Mouse (Mus musculus) bone marrow, adult 2 months (tissue): ENCODE results near the gene Dpf1. TPM values are rescaled to one million over a fixed set of nuclear protein-coding genes. Genes with fewer than 3 reads are reported as not detected.

Source experiments
- H3K27ac ChIP-seq: fragments of 200-500 bp; 2 replicates; pipeline ENCODE4 v1.5.1; 2012; ENCODE audit warnings: low read depth, mild to moderate bottlenecking, control low read depth, inconsistent platforms, low read length; ENCODE audit not compliant: control insufficient read depth, poor library complexity, insufficient read depth
- H3K4me1 ChIP-seq: fragments of 200-500 bp; 2 replicates; pipeline ENCODE4 v1.6.1; 2011; ENCODE audit warnings: low read length; ENCODE audit not compliant: control insufficient read depth, insufficient read depth
- H3K4me3 ChIP-seq: fragments of 200-500 bp; replicated peaks from 2 replicates; pipeline ENCODE3; 2011; ENCODE audit warnings: mild to moderate bottlenecking, low read depth, low read length, control low read depth; ENCODE audit not compliant: control insufficient read depth
- CTCF ChIP-seq: fragments of 200-500 bp; IDR thresholded peaks from 2 replicates; pipeline ENCODE4 v1.5.1; 2011; ENCODE audit warnings: low read length, control low read depth; ENCODE audit not compliant: control insufficient read depth, insufficient read depth
- POLR2A ChIP-seq: fragments of 200-500 bp; IDR thresholded peaks from 2 replicates; pipeline ENCODE4 v1.6.1; 2011; ENCODE audit warnings: low read depth, mild to moderate bottlenecking, control low read depth, low read length, borderline replicate concordance; ENCODE audit not compliant: control insufficient read depth
- WGBS: fragments of 180-500 bp; shearing (Covaris S2); methylation state at CpG from one replicate; pipeline ENCODE4 v1.1.7; 2018; 5-methylcytosine and 5-hydroxymethylcytosine counted together
- polyA plus RNA-seq: library from polyadenylated mRNA; stranded (reverse); fragments of >200 nt; gene quantifications from 2 replicates; pipeline ENCODE4 v1.2.4, GENCODE M21; 2011; ENCODE audit warnings: low replicate concordance; ENCODE audit not compliant: missing spikeins, insufficient read depth, insufficient read length

Gene Dpf1
- polyA plus RNA-seq, 1 experiment = 1.5 TPM

DNA sequence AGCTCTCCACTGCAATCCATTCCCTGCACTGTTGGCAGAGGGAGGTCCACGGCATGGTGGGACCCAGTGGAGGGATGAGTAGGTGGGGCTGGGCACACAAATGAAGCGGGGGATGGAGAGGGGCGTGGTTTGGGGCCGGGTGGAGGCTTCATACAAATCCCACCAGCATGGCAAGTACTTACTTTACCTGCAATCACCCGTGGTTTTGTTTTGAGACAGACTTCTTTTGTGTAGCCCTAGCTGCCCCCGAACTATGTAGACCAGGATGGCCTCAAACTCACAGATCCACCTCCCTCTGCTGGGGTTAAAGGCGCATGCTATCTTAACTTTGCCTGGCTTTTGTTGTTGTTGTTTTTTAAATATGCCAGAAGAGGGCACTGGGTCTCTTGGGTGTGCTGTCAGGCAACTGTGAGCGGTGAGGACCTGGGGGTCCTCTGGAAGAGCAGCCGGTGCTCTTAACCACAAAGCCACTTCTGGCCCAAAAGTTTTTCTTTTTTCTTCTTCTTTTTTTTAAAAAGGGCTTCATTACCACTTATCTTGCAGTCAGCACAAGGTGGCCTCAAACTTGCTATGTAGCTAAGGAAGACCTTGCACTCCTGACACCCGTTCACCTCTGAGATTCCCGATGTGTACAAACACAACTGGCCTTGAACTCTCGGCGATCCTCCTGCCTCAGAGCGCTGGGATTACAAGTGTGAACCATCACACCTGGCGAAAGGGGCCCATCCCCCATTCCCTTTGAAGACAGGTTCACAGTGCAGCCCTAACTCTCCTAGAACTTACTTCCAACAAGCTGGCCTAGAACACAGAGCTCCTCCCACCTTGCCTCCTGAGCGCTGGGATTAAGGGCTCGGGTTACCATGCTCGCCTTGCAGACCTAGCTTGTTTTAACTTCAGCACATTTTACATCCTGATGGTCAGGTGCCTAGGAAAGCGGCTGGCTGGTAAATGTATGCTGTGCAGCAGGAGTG is 15.9 kb downstream of the Dpf1 start:
- TF ChIP-seq POLR2A (no peak), CTCF (0 out of 2 replicates have a peak, but pooled peaks have one; percentile 3)
- Histone ChIP-seq H3K4me1 (no peaks in the 10 kb centered on the region), H3K27ac (no peak overlapping the region), H3K4me3 (no peak overlapping the region)
- WGBS = 30% methylated on average over 19 of the region's 19 CpGs

DNA sequence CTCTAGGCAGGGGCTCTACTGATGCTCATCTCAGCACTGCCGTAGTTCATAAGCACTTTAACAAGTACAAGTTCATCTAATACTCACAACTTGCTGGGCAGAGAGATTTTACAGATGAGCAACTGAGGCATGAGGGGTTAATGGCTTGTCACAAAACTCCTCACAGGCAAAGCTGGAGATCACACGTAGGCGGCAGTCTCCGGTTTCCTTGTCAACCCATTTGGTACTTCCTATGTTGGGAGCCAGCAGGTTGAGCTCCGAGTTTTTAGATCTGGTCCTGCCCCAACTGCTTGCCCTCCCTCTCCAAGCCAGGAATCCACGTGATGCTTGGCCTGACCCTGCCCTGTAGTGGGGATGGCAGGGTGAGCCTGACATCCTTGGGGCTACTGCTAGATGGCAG is 23.3 kb downstream of the Dpf1 start:
- Histone ChIP-seq H3K27ac (no peak overlapping the region), H3K4me1 (no peaks in the 10 kb centered on the region), H3K4me3 (no peak overlapping the region)
- TF ChIP-seq CTCF = no peak
- no peak for TF ChIP-seq POLR2A
- 88% methylated on average over 6 of the region's 6 CpGs for WGBS

GRCm38 (mm10) chr7:29328984-29329383 is 25.2 kb downstream of the Dpf1 start:
- H3K27ac ChIP-seq = no peak overlapping the region
- no peak overlapping the region for H3K4me3 ChIP-seq
- TF ChIP-seq CTCF (no peak), POLR2A (no peak; the same call in 1 of the 2 replicates)
- H3K4me1 ChIP-seq = no peaks in the 10 kb centered on the region
- WGBS = 92% methylated on average over 16 of the region's 16 CpGs

DNA sequence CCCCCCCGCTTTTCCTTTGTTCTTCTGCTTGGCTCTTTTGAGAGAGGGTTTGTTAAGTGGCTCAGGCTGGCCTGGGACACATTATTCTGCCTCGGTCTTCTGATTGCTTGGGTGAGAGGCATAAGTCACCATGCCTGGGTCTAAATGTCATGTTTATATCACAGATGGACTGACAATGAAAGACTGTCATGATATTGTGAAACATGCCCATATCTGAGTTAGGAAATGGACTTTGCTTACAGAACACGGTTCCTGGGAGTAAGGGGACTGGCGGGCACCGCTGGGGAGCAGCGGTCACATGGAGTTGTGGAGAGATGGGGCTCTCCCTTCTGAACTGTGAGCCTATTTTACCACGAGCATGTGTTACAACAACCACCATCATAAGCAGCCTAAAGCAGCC is 30.4 kb downstream of the Dpf1 start:
- Histone ChIP-seq H3K4me1 (peaks cover 3% of the 10 kb centered on the region), H3K27ac (no peak overlapping the region), H3K4me3 (no peak overlapping the region)
- 81% methylated on average over 7 of the region's 7 CpGs for WGBS
- TF ChIP-seq POLR2A = no peak
- no peak for TF ChIP-seq CTCF

- Histone ChIP-seq H3K4me1 (peaks cover 3% of the 10 kb centered on the region), H3K4me3 (no peak overlapping the region), H3K27ac (no peak overlapping the region)
- TF ChIP-seq CTCF = no peak; the same call in 1 of the 2 replicates
- TF ChIP-seq POLR2A = no peak
Observed at GRCm38 (mm10) chr7:29335276-29335675, 31.5 kb downstream of the Dpf1 start.

- WGBS = 80% methylated on average over 6 of the region's 6 CpGs
- Histone ChIP-seq H3K4me1 (peaks cover 3% of the 10 kb centered on the region), H3K4me3 (no peak overlapping the region), H3K27ac (no peak overlapping the region)
- TF ChIP-seq POLR2A (no peak), CTCF (no peak)
Observed at GRCm38 (mm10) chr7:29335841-29336671, 32.3 kb downstream of the Dpf1 start.

GRCm38 (mm10) chr7:29336795-29337319 is 33.1 kb downstream of the Dpf1 start:
- H3K4me1 ChIP-seq = peaks cover 3% of the 10 kb centered on the region
- no peak overlapping the region; the same call in 1 of the 2 replicates for H3K27ac ChIP-seq
- WGBS = 85% methylated on average over 9 of the region's 9 CpGs
- TF ChIP-seq CTCF (no peak), POLR2A (no peak)
- H3K4me3 ChIP-seq = no peak overlapping the region

DNA sequence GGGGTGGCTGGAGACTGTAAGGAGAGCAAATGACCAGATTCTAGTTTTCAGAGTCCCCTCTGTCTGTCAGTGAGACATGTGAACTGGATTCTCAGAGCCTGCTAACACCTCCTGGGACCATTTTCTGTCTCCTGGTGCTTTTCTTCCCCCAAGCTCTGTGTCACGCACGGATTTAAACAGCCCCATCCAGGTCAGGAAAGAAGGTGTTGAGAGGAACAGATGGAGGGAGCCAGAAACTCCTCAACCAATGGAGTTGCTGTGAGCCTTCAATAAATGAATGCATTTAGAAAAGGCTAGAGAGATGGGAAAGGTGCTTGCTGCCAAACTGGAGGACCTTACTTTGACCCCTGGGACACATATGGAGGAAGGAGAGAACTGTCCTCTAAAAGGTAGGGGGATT is 34.0 kb downstream of the Dpf1 start:
- TF ChIP-seq POLR2A (no peak), CTCF (no peak)
- Histone ChIP-seq H3K4me3 (no peak overlapping the region), H3K27ac (peak overlapping the region; percentile 58; the same call in 1 of the 2 replicates), H3K4me1 (peaks cover 3% of the 10 kb centered on the region)
- 81% methylated on average over 2 of the region's 2 CpGs for WGBS
